Mouse (Mus musculus) layer of hippocampus, adult 18-20 months (tissue): ENCODE results near the gene Agbl5. TPM values are rescaled to one million over a fixed set of nuclear protein-coding genes. Genes with fewer than 3 reads are reported as not detected.
A peak's percentile ranks its signal among the peaks of the same experiment; 100 is the strongest.

Experiments
- DNase-seq, 2 experiments: peaks; one replicate each; pipeline ENCODE4 v3.0.0; 2022; ENCODE audit warnings: low spot score in 2 of 2
- total RNA-seq, 2 experiments: library from RNA; stranded (reverse); gene quantifications; 2 replicates each; pipeline ENCODE4 v1.2.3; 2021

Gene Agbl5
- total RNA-seq, 2 experiments from 2014 or later = 11.5 to 13.3 TPM

- DNase-seq = peak in 1 of 2 experiments; percentile 55
Observed at GRCm38 (mm10) chr5:30887331-30887761, 1.1 kb upstream of the Agbl5 start.

- peak; percentile 90 to 98 for DNase-seq
Observed at GRCm38 (mm10) chr5:30887858-30888336, 597 bp upstream of the Agbl5 start.

GRCm38 (mm10) chr5:30889088-30889754, 727 bp downstream of the Agbl5 start:
- DNase-seq = peak in 1 of 2 experiments; percentile 30

DNA sequence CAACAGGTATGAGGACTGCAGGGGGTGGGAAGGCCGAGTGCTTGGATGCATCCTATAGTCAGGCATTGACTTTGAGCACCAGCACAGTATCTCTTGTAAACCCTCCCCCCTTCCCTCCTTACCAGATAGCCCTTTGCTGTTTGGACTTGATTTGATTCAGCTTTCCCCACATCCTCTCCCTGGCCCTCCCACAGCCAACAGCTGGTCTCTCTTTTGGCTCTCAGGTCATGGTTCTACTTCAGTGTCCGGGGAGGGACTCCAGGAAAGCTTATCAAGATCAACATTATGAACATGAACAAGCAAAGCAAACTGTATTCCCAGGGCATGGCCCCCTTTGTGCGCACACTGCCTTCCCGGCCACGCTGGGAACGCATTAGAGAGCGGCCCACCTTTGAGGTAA, 1.9 kb downstream of the Agbl5 start:
- DNase-seq = no peak

- DNase-seq = no peak
Observed at GRCm38 (mm10) chr5:30901860-30902259, 13.4 kb downstream of the Agbl5 start.

- DNase-seq = peak; percentile 96 to 97
Observed at GRCm38 (mm10) chr5:30907413-30908059, 19.0 kb downstream of the Agbl5 start, which contains the start of gene Ost4. Gene Ost4, minus strand, starts transcription at chr5:30907788.

- DNase-seq = no peak
Observed at GRCm38 (mm10) chr5:30908426-30909299, 20.2 kb downstream of the Agbl5 start.

- DNase-seq = no peak
Observed at GRCm38 (mm10) chr5:30909300-30909659, 20.8 kb downstream of the Agbl5 start.

GRCm38 (mm10) chr5:30909863-30910262, 21.4 kb downstream of the Agbl5 start:
- no peak for DNase-seq

GRCm38 (mm10) chr5:30910481-30910880, 22.0 kb downstream of the Agbl5 start:
- no peak for DNase-seq

DNA sequence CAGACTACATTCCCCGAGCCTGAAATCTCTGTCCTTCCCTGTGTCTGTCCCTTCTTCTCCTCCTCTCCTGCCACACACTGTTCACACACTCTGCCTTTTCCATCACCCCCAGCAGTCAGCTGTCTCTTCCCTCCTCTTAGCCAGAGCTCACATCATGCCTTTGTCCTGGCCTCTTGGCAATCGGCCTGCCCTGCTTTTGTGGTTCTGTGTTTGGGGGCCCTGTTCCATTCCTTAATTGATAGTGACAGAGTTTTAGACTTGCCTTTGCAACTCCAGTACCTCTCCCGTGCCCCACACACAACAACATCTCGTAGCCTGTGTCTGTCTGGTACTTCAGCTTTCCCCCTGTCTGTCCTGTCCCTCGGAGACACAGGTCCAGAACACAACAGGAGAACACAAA, 23.7 kb downstream of the Agbl5 start:
- DNase-seq = no peak

DNA sequence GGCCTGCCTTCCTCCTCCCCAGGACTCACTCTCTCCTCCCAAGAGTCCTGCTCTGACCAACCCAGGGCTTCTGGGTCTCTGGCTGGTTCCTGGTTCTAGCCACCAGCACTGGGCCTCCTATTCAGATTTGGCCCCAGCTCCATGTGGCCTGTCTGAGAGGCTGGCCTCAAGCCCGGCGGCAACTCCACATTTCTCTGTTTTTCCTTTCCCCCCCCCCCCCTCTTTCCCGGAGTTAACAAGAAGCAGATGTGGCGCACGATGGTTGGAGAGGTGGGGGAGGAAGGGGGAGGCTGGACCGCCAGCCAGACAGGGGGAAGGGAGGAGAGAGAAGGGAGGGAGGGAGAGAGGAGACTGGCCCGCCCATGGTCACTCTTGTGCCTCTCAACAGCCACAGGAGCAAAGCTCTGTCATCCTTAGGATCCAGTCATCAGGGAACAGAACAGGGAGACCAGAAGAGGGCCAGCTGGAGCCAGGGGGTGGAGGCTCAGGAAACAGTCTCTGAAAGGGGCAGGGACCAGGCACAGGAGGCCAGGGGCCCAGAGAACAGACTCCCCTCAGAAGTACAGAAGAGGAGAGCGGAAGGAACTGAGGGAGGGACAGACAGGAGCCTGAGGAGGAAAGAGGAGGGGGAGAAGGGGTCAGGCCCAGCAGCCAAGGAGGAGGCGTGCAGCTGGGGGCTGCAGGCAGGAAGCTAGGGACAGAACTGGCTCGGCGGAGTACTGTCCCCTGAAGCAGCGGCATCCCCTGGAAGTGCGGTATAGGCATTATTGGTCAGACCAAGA, 24.8 kb downstream of the Agbl5 start, which contains the start of gene Emilin1:
TSS of gene Emilin1 (plus strand) at position 343 of the 782 bp plus-strand sequence.
- no peak for DNase-seq

GRCm38 (mm10) chr5:30914101-30914635, 25.7 kb downstream of the Agbl5 start:
- DNase-seq = no peak

DNA sequence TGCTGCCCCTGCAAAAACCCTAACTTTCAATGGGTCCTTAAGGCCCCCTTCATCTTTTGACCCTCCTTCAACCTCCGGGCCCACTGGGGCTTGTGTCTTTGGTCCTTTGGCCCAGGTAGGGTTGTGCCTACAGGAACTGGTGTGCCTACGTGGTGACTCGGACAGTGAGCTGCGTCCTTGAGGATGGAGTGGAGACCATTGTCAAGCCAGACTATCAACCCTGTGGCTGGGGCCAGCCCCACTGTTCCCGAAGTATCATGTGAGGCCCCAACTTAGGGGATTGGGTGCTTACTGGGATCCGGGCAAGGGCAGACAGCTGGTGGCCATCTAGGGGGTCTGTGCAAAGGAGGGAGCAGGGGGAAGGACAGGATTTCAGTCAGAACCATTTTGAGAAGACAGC, 26.4 kb downstream of the Agbl5 start:
- DNase-seq = no peak

- no peak for DNase-seq
Observed at GRCm38 (mm10) chr5:30915456-30915855, 27.0 kb downstream of the Agbl5 start.

- DNase-seq = peak; percentile 91 to 94
Observed at GRCm38 (mm10) chr5:30915974-30916433, 27.5 kb downstream of the Agbl5 start.

GRCm38 (mm10) chr5:30916841-30917240, 28.3 kb downstream of the Agbl5 start:
- DNase-seq = no peak

- no peak for DNase-seq
Observed at GRCm38 (mm10) chr5:30917348-30917747, 28.9 kb downstream of the Agbl5 start.

DNA sequence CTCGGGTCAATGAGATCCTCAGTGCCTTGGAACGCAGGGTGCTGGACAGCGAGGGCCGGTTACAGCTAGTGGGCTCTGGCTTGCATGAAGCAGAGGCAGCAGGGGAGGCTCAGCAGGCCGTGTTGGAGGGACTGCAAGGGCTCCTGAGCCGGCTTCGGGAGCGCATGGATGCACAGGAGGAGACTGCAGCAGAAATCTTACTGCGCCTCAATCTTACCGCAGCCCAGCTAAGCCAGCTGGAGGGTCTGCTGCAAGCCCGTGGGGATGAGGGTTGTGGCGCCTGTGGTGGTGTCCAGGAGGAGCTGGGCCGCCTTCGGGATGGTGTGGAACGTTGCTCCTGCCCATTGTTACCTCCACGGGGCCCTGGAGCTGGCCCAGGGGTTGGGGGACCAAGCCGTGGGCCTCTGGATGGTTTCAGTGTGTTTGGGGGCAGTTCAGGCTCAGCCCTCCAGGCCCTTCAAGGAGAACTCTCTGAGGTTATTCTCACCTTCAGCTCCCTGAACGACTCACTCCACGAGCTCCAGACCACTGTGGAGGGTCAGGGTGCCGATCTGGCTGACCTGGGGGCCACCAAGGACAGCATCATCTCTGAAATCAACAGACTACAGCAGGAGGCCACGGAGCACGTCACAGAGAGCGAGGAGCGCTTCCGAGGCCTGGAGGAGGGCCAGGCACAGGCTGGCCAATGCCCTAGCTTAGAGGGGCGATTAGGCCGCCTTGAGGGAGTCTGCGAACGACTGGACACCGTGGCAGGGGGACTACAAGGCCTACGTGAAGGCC, 29.6 kb downstream of the Agbl5 start:
- DNase-seq = no peak

DNA sequence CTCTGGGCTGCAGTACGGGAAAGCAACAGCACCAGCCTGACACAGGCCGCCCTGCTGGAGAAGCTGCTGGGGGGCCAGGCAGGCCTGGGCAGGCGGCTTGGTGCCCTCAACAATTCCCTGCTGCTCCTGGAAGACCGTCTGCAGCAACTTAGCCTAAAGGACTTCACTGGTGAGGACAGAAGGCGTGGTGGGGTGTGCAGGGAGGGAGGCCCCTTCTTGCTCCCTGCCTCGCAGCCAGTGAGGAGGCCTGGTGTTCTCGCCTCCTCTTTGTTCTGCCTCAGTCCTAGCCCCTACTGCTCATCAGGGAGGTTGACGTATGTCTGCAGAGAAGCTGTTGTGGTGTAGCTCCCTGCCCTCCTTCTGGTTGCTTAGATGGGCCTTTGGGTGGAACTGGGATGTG, 30.2 kb downstream of the Agbl5 start:
- no peak for DNase-seq
